Mouse (Mus musculus): ENCODE measurements around the gene Galk1. TPM values are rescaled to one million over a fixed set of nuclear protein-coding genes. Genes with fewer than 3 reads are reported as not detected.

Galk1 gene
- total RNA-seq, 2 experiments from 2014 or later, result 7.2 to 11.3 TPM

DNA sequence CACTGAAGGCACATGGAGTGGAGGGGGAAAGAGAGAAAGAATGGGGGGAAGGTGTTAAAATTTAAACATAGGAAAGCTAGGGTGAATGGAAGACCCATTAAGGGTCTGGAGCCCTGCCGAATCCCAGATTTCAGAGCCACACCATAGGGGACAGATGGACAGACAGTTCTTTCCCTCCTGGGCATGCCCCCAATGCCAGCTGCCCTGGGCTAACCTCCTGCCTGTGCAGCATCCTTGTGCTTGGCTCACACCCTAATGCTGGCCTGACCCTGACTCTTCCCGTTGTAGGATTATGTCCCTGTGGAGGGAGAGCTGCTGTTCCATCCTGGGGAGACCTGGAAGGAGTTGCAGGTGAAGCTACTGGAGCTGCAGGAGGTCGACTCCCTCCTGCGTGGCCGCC is 14.9 kb downstream of the Galk1 start:
- no peak for DNase-seq
- intact Hi-C loops (cut with DNase I; ENCODE audit: low total_unique reads), result no loop called here

- DNase-seq, result no peak
- intact Hi-C loops (cut with DNase I; ENCODE audit: low total_unique reads), result no loop called here
Measured at GRCm38 (mm10) chr11:115997047-115997446, 15.5 kb downstream of the Galk1 start.

GRCm38 (mm10) chr11:115995256-115995655 is 17.3 kb downstream of the Galk1 start:
- no peak for DNase-seq
- intact Hi-C loops (cut with DNase I; ENCODE audit: low total_unique reads), result no loop called here

DNA sequence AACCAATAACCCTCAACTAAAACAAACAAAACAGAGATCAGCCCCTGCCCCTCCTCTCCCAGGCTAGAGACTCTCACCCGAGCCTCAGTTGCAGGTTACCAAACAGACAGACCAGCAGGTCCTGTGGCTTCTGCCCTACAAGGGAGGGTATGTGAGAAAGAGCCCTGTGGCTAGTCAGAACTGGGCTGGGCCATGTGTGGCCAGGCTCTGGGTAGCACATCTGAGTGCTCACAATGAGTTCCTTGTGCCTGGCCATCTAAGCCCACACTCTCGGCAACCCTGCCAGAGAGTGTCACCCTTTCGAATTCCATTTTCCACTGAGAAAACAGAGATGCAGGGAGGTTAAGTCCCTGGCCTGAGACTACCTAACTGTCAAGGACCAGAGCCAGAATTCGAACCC is 20.4 kb downstream of the Galk1 start:
- no peak for DNase-seq
- intact Hi-C loops (cut with DNase I; ENCODE audit: low total_unique reads), result no loop called here

DNA sequence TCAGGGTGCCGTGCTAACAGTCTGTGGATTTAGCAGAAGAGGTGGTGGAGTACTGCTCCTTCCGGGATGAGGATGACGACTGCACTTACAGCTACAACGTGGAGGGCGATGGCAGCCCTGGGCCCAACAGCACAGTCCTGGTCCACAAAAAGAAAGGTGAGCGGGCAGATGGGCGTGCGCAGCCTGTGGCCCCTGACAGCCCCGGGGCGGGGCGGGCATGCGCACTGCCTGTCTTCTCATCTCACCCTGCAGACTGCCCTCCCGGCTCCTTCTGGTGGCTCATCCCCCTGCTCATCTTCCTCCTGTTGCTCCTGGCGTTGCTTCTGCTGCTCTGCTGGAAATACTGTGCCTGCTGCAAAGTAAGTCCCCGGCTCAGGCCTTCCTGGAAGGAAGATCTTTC is 22.8 kb downstream of the Galk1 start:
- DNase-seq, result no peak
- intact Hi-C loops (cut with DNase I; ENCODE audit: low total_unique reads), result no loop called here

- intact Hi-C loops (cut with DNase I; ENCODE audit: low total_unique reads), result no loop called here
- DNase-seq, result no peak
Measured at GRCm38 (mm10) chr11:115983291-115983690, 29.2 kb downstream of the Galk1 start.

GRCm38 (mm10) chr11:115982472-115982871 is 30.0 kb downstream of the Galk1 start:
- intact Hi-C loops (cut with DNase I; ENCODE audit: low total_unique reads), result no loop called here
- no peak for DNase-seq

- DNase-seq, result no peak
- intact Hi-C loops (cut with DNase I; ENCODE audit: low total_unique reads), result no loop called here
Measured at GRCm38 (mm10) chr11:115975544-115975943, 37.0 kb downstream of the Galk1 start.

DNA sequence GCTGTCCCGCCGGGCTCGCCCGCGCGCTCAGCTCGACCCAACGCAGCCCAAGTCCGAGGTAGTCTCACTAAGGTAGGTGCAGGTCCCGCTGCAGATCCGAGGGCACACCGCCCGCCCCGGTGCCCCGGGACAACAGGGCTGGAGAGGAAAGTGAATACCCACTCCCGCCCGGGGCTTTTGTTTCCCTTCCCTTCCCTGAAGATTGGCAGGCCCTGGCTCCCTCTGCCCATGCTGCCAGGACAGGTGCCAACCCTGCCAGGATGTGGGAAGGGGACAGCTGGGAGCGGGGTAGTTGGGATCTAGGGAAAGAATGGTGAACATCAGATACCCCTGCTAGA is 37.5 kb downstream of the Galk1 start:
- intact Hi-C loops (cut with DNase I; ENCODE audit: low total_unique reads), result no loop called here
- no peak for DNase-seq

DNA sequence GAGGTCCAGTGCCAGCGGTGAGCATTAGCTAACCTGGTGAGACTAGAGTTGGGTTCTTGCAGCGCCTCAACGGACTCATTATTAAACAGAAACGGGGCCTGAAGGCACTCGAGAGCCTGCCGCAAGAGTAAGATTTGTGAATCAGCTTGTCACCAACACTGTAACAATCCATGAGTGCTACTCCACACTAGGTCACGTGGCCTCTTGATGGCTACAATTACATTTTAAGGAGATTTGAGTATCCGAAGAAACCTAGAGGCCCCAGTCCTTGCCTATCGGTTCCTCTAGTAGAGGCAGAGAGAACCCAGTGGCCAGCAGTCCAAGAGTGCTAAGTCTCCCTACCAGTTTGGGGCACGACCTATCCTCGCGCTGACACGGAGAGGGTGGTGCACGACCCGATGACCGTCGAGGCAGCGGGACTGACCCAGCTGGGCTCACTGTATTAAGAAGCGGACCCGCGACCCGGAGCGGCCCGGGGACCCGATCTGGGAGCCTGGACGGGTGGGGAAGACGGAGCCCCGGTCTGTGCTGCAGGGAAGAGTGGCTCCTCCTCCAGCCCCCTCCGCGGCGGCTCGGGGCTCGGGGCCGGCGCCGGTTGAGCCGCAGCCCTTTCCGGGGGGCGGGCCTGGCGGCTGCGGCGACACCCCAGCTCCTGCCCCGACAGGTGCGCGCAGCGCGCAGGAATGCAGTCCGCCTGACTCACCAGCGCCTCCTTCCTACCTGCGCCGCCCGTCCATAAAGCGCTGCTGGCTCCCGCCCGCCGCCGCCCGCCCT is 38.0 kb downstream of the Galk1 start, which contains the start of gene Itgb4:
Itgb4 (plus strand) TSS at position 401 of the 774 bp plus-strand sequence.
- intact Hi-C loops (cut with DNase I; ENCODE audit: low total_unique reads), result no loop called here
- DNase-seq, result peak; percentile 22

GRCm38 (mm10) chr11:115971016-115971415 is 41.5 kb downstream of the Galk1 start:
- intact Hi-C loops (cut with DNase I; ENCODE audit: low total_unique reads), result no loop called here
- no peak for DNase-seq

DNA sequence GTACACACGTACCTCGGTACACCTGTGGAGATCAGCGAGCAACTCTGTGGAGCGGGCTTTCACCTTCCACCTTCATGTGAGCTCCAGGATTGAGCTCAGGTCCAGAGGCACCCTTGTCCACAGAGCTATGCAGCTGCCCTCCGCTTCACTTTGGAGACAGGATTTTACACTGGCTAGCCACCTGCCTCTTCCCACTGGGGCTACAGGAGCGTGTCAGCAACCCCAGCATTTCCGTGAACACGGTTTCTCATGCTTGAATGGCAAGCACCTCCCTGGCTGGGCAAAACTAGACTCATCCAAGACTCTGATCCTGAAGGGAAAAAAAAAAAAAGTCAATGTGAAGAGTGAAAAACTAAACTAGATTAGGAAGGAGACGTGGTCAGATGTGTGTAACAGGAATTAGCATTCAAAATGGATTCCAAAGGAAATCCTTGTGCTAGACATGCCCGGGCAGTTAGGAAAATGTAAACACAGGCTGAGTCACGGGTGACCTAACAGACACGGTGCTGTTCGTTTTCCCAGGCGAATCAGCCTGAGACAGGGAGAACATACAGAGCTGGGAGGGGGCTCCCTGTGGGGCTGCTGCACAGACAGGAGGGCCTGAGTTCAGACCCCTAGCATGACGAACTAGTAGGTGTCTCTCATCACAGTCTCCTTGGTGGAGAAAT is 42.4 kb downstream of the Galk1 start:
- intact Hi-C loops (cut with DNase I; ENCODE audit: low total_unique reads), result no loop called here
- DNase-seq, result no peak

DNA sequence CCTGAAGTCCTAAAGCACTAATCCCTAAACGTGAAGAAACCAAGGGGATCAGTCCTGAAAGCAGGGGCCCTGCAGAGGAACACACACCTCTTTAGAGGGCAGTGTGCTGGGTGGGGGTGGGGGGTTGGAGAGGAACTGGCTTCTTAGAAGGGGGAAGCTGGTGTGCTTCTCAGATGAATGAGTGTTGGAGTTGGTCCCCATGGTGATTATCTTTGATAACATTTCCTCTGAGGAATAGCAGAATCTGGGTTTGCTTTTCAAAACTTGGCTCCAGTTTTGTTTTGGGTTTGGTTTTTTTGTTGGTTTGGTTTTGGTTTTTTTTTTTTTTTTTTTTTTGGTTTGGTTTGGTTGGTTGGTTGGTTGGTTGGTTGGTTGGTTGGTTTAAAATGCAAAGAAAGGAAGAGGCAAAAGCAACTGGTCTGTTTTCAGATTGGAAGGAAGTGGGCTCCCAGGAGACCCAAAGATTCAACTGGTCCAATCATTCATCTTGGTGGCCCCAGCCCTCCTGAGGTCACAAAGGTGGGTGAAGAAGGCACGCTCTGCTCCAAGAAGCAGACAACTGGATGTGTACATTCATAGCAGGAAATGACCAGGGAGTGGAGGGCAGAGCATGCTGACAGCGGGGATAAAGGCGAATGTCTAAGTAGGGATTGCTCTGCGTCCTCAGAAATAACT is 43.7 kb downstream of the Galk1 start:
- no peak for DNase-seq
- intact Hi-C loops (cut with DNase I; ENCODE audit: low total_unique reads), result no loop called here

GRCm38 (mm10) chr11:115964977-115965604 is 47.4 kb downstream of the Galk1 start:
- intact Hi-C loops (cut with DNase I; ENCODE audit: low total_unique reads), result no loop called here
- no peak for DNase-seq

DNA sequence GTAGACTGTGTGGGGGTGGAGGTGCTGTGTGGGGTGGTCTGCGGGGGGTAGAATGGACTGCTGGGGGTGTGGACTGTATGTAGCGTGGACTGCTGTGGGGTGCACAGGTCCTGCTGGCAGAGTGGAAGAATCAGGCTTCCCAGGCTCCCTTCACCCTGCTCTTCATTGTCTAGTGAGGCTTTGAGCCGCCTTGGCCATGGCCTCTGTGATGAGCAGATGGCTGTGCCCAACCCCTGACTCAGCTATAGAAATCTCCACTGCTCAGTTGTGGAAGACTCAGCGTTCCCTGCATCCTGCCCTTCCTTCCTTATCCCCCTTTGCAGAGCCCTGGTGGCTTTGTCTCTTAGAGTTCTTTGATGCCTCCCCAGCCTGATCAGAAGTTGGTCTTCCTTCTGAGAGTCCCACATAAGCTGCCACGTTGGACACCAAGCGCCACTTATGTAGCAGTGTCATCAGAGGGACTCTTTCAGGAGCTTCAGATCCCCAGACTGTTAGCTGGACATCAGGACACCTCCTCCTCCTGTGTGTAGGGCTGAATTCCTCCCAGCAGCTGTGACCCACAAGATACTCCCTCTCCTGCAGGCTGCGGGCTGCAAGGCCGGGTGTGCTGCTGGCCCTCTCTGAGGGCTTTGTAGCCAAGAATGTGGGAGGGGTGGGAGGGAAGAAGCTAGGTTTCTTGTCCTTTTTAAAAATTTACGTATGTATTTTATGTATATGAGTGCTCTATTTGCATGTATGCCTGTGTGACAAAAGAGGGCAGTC is 49.7 kb downstream of the Galk1 start:
- DNase-seq, result no peak
- intact Hi-C loops (cut with DNase I; ENCODE audit: low total_unique reads), result no loop called here

GRCm38 (mm10) chr11:115959018-115959417 is 53.5 kb downstream of the Galk1 start:
- no peak for DNase-seq
- intact Hi-C loops (cut with DNase I; ENCODE audit: low total_unique reads), result no loop called here
